Mouse (Mus musculus): ENCODE data around the gene Apobec2.

Apobec2 gene

GRCm38 (mm10) chr17:48436487-48436886 lies 3.8 kb upstream of the Apobec2 start:
- no peak for DNase-seq (ENCODE audit: low spot score)

GRCm38 (mm10) chr17:48434479-48434878 lies 1.7 kb upstream of the Apobec2 start:
- no peak for DNase-seq (ENCODE audit: low spot score)

- no peak for DNase-seq (ENCODE audit: low spot score)
These were observed 1.1 kb upstream of the Apobec2 start for GRCm38 (mm10) chr17:48433689-48434330.

GRCm38 (mm10) chr17:48433006-48433655 lies 401 bp upstream of the Apobec2 start:
- DNase-seq (ENCODE audit: low spot score) = no peak

GRCm38 (mm10) chr17:48431054-48431453 lies 1.7 kb downstream of the Apobec2 start:
- no peak for DNase-seq (ENCODE audit: low spot score)

- peak; percentile 38 for DNase-seq (ENCODE audit: low spot score)
These were observed 2.3 kb downstream of the Apobec2 start for GRCm38 (mm10) chr17:48430394-48430793.

GRCm38 (mm10) chr17:48427852-48428530 lies 4.7 kb downstream of the Apobec2 start:
- no peak for DNase-seq (ENCODE audit: low spot score)

- no peak for DNase-seq (ENCODE audit: low spot score)
These were observed 5.6 kb downstream of the Apobec2 start for GRCm38 (mm10) chr17:48426991-48427750.

- no peak for DNase-seq (ENCODE audit: low spot score)
These were observed 6.7 kb downstream of the Apobec2 start for GRCm38 (mm10) chr17:48425823-48426612.

DNA sequence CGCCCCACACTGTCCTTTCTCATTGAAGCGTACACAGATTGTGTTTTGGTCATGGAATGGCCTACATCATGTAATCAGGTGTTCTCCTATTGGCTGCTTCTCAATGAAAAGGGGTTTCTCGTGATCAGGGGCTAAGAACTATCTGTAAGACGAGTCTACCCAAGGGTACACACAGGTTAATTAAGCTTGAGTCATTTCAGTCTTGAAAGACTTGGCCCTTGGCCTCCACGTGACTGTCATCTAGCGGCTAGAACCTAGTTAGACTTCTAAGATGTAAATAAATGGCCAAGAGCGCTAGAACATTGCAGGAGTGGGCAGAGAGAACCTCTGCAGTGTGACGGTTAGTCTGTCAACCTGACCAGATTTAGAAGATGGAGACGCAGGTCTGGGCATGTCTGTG lies 8.5 kb downstream of the Apobec2 start:
- DNase-seq (ENCODE audit: low spot score) = no peak

GRCm38 (mm10) chr17:48419571-48419970 lies 13.2 kb downstream of the Apobec2 start:
- no peak for DNase-seq (ENCODE audit: low spot score)

DNA sequence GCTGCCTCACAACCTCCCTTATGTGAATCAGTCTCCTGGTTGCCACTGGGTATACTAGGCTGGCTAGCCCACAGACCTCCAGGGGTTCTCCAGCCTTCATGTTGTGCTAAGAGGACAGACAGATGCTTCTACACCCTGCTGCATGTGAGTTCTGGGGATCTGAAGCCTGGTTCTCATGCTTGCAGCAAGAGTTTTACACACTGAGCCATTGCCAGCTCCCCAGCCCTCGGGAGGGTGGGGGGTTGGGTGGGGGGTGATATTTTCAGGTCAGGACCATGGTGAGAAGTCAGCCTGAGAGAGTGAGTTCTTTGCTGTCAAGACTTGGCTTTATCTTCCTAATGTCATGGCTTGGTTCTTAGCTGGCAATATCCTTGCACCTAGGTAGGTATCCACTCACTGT lies 13.9 kb downstream of the Apobec2 start:
- no peak for DNase-seq (ENCODE audit: low spot score)

DNA sequence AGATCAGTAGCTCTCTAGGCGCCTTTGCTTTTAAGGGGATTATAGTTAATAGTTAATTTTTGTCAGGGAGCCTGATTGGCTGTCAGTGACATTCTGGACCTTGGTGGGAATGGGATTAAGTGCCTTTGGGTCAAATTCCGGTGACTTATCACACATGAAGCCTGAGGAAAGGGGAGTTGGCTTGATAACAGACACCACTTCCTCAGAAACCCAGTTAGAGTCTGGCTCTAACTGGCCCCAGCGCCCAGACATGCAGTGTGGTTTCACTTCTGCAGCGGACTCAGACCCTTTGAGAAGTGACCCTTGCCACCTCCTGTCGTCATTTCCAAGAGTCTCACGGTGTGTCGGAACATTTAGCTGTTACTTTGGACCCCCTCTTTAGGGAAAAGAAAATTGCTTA lies 14.6 kb downstream of the Apobec2 start:
- DNase-seq (ENCODE audit: low spot score) = no peak

DNA sequence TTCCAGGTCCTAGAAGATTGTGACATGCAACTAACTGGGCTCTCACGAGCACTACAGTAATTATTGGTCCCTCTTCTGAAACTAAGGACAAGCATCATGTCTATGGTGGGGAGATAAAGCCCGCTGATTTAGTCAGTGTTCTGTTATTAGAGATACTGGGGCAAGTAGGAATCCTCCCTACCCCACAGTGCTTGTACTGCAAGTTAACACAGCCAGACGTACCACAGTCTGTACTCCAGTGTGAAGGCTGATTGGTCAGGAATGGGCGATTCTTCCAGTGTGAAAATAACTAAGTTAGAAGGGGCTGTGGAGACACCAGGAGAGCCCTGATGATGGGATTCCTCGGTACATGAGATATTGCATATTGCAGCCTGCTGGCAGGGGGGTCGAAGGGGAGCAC lies 15.2 kb downstream of the Apobec2 start:
- no peak for DNase-seq (ENCODE audit: low spot score)

DNA sequence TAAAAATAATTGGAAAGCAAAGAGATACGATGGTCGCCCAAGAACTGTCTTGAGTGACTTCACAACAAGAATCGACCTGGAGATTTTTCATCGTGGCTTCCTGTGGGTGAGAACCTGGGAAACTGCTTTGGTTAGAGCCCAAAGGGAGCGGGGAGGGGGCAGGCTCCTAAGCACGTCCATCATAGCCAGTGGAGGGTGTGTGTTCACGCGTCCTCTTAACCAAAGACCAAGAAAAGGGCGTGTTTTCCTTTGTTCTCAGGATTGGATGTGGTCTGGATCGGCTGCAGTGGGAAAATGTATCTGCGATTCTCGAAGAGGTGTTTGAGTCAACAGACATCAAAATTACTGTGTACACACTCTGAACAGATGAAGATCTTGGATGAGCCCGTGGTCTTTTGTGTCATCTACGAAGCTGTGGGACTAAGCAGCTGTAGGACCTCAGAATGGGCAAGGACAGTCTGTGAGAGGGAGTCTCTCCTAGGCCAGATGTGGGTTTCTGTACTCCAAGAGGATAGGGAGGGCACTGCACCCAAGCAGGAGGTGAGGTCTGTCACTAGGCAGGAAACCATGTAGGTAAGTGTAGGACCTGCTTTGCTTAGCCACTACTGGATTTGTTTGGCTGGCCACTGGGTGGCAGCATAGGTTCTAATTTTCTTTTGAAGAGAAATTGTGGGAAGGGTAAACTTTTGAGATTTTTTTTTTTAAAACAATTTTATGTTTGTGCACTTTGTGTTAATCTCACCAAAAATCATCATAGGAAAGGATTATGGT lies 16.1 kb downstream of the Apobec2 start:
- DNase-seq (ENCODE audit: low spot score) = peak; percentile 72

GRCm38 (mm10) chr17:48416011-48416410 lies 16.7 kb downstream of the Apobec2 start:
- DNase-seq (ENCODE audit: low spot score) = no peak

GRCm38 (mm10) chr17:48411241-48411640 lies 21.5 kb downstream of the Apobec2 start:
- DNase-seq (ENCODE audit: low spot score) = peak; percentile 36

- DNase-seq (ENCODE audit: low spot score) = peak; percentile 71
These were observed 22.4 kb downstream of the Apobec2 start for GRCm38 (mm10) chr17:48410299-48410785.

DNA sequence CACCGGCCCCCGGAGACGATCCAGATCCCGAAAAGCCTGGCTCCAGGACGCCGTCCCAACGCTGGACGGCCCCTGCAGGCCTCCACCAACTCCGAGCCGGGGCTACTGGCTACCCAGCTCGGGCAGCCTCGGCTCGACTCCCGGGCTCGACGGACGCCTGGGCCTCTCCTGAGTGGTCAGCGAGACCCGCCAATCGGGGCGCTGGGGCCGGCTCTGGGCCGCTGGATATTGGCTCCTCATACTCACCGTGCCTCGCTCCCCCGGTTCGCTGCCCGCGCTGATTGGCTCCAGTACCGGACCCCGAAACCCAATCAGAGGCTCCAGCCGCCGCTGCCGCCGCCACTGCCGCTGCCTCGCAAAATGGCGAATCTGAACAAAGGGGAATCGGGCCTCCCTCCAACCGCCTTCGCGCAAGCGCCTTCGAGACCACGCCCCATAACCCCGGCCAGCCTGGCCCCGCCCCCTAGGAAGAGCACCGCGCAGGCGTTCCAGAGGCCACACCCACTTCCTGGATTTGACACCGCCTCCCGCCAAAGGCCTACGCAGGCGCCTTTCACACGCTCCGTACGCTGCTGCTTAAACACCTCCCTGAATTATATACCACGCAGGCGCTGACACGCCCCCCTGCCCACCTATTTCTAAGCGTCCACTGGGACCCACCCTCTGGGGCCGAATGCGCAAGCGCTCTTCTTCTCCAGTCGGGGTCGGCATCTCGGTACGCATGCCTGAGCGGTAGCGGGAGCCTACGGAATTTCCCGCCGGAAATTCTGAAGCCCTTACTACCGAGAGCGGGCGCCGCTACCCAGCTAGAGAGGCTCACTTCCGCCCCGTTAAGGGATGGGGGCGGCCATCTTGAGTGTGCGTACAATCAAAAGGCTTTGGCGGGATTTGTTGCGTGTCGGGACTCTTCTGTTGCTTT lies 23.1 kb downstream of the Apobec2 start, which contains the start of the genes Nfya and Oard1:
Gene Nfya, minus strand, starts transcription at position 527 of the 919 bp plus-strand sequence.
Gene Oard1, plus strand, starts transcription at position 635 of the 919 bp plus-strand sequence.
- DNase-seq (ENCODE audit: low spot score) = peak; percentile 100
